In genomic region chr14:15795698-15796097, GRCm38 (mm10) we compare ENCODE assay signal across 20 mouse cellular contexts.
DNase-seq lines count a peak whose midpoint lies in the region; ATAC-seq and TF ChIP-seq lines count a peak whose summit lies in the region.
"Had no signal": no experiment of that assay in that cellular context is flagged by ENCODE, and none has a peak within 500 bp of the region (broad histone marks: within the 10 kb centered on the region; RNA-seq: fewer than 3 reads in every experiment).

No protein-coding gene starts in this region.

- H3K9ac ChIP-seq in CH12.LX (ENCODE audit: insufficient read depth, low read depth) = no peak overlapping the region
- no peak overlapping the region for H3K9ac ChIP-seq in forebrain, embryonic 14.5 days (ENCODE audit: low read length)
- H3K9ac ChIP-seq: embryonic facial prominence, embryonic 13.5 days; embryonic facial prominence, embryonic 15.5 days; forebrain, embryonic 13.5 days had no signal

- peaks cover 0 to 25% of the 10 kb centered on the region in 2 experiments; a peak in 2 of 4 replicates for H3K4me1 ChIP-seq in CH12.LX (ENCODE audit: control insufficient read depth in 1 of 2, insufficient read depth in 2 of 2)
- H3K4me1 ChIP-seq in forebrain, embryonic 14.5 days (ENCODE audit: control insufficient read depth, insufficient read depth, low read length) = no peaks in the 10 kb centered on the region
- H3K4me1 ChIP-seq in forebrain, embryonic 10.5 days = no peaks in the 10 kb centered on the region
- H3K4me1 ChIP-seq: embryonic facial prominence, embryonic 13.5 days; embryonic facial prominence, embryonic 15.5 days; forebrain, embryonic 13.5 days had no signal

- ATAC-seq in forebrain, embryonic 14.5 days = no peak
- ATAC-seq: forebrain, embryonic 13.5 days; forebrain, embryonic 16.5 days had no signal

- no peak overlapping the region for H3K4me3 ChIP-seq in CH12.LX (replicated peaks in 1 of 3; ENCODE audit: low read depth in 2 of 3, low read length in 2 of 3, poor library complexity in 1 of 3)
- H3K4me3 ChIP-seq in forebrain, embryonic 14.5 days (ENCODE audit: low read depth, low read length) = no peak overlapping the region
- no peak overlapping the region for H3K4me3 ChIP-seq in forebrain, embryonic 10.5 days
- H3K4me3 ChIP-seq: embryonic facial prominence, embryonic 13.5 days; embryonic facial prominence, embryonic 15.5 days; erythroblast, embryonic 14.5 days; forebrain, embryonic 13.5 days had no signal

- no peaks in the 10 kb centered on the region for H3K9me3 ChIP-seq in CH12.LX (replicated peaks; ENCODE audit: low read length)
- no peaks in the 10 kb centered on the region for H3K9me3 ChIP-seq in forebrain, embryonic 14.5 days (replicated peaks; ENCODE audit: control insufficient read depth, low read length)
- H3K9me3 ChIP-seq in forebrain, embryonic 10.5 days = no peaks in the 10 kb centered on the region
- H3K9me3 ChIP-seq: embryonic facial prominence, embryonic 13.5 days; embryonic facial prominence, embryonic 15.5 days; forebrain, embryonic 13.5 days had no signal

- in situ Hi-C loops in CH12.LX (cut with MboI; ENCODE audit: low pct_ligation_motif_present, low pct_unique_long_range_greater_than_20kb, low sequenced_read_pairs) = no loop called here

- dilution Hi-C loops in CH12.LX (cut with MboI; ENCODE audit: extremely low pct_ligation_motif_present, extremely low pct_unique_long_range_greater_than_20kb, low sequenced_read_pairs) = no loop called here

- no peak for TF ChIP-seq EP300 in CH12.LX (IDR thresholded peaks at IDR 0.05; ENCODE audit: low read length)

- TF ChIP-seq POLR2A in CH12.LX (IDR thresholded peaks at IDR 0.05; ENCODE audit: low read depth, low read length) = no peak

- H3K27me3 ChIP-seq in CH12.LX (replicated peaks) = no peaks in the 10 kb centered on the region
- H3K27me3 ChIP-seq in forebrain, embryonic 14.5 days (replicated peaks; ENCODE audit: control insufficient read depth, insufficient read depth, low read length) = no peaks in the 10 kb centered on the region
- H3K27me3 ChIP-seq in forebrain, embryonic 10.5 days (ENCODE audit: poor library complexity, severe bottlenecking) = no peaks in the 10 kb centered on the region
- H3K27me3 ChIP-seq: embryonic facial prominence, embryonic 13.5 days; embryonic facial prominence, embryonic 15.5 days; forebrain, embryonic 13.5 days had no signal

- TF ChIP-seq CTCF in CH12.LX (conservative IDR thresholded peaks at IDR 0.05 in 1 of 2, IDR thresholded peaks at IDR 0.05 in 1 of 2; ENCODE audit: low read depth in 2 of 2, low read length in 2 of 2) = no peak

- H3K27ac ChIP-seq in CH12.LX (ENCODE audit: insufficient read depth, low read depth) = no peak overlapping the region
- no peak overlapping the region for H3K27ac ChIP-seq in forebrain, embryonic 14.5 days (ENCODE audit: low read depth, low read length)
- no peak overlapping the region for H3K27ac ChIP-seq in forebrain, embryonic 10.5 days
- H3K27ac ChIP-seq: embryonic facial prominence, embryonic 13.5 days; embryonic facial prominence, embryonic 15.5 days; forebrain, embryonic 13.5 days had no signal

- DNase-seq in B cell, adult 2 months = peak; percentile 7
- peak; percentile 50 for DNase-seq in CH12.LX (ENCODE audit: extremely low read depth)
- DNase-seq in forebrain, embryonic 14.5 days (ENCODE audit: low spot score) = no peak
- DNase-seq in forebrain, embryonic 10.5 days (ENCODE audit: extremely low spot score, low spot score) = no peak
- DNase-seq in neural tube, embryonic 10.5 days (ENCODE audit: extremely low spot score, low spot score) = no peak
- DNase-seq: adrenal gland, adult 2 months; adrenal gland, postnatal 10 days; adrenal gland, postnatal 25 days; cerebellum, adult 11 months; cerebellum, adult 18-20 months; cerebellum, adult 8-10 months; cerebellum, adult 9-11 months; cerebellum, postnatal 14 days; cerebellum, postnatal 36 days; embryo, embryonic 11 days had no signal

- TF ChIP-seq RAD21 in CH12.LX (IDR thresholded peaks at IDR 0.05; ENCODE audit: low read depth, low read length) = no peak

- no peaks in the 10 kb centered on the region for H3K79me2 ChIP-seq in CH12.LX (replicated peaks; ENCODE audit: control insufficient read depth, extremely low read depth, insufficient read depth, poor library complexity, severe bottlenecking)

- peak overlapping the region; percentile 50; the same call in 1 of the 2 replicates for H3K4me2 ChIP-seq in CH12.LX (ENCODE audit: insufficient read depth, low read depth, poor library complexity, severe bottlenecking)
- no peak overlapping the region for H3K4me2 ChIP-seq in forebrain, embryonic 14.5 days (ENCODE audit: low read length)
- H3K4me2 ChIP-seq: embryonic facial prominence, embryonic 13.5 days; embryonic facial prominence, embryonic 15.5 days; forebrain, embryonic 13.5 days had no signal

- WGBS in forebrain, embryonic 14.5 days = 73% methylated on average over 3 of the region's 3 CpGs
- 85% methylated on average over 3 of the region's 3 CpGs for WGBS in forebrain, embryonic 10.5 days

- H3K36me3 ChIP-seq in CH12.LX (replicated peaks in 1 of 2; ENCODE audit: control insufficient read depth in 1 of 2, insufficient read depth in 1 of 2, low read length in 1 of 2) = no peaks in the 10 kb centered on the region
- H3K36me3 ChIP-seq in forebrain, embryonic 14.5 days (ENCODE audit: control insufficient read depth, insufficient read depth, low read length) = no peaks in the 10 kb centered on the region
- no peaks in the 10 kb centered on the region for H3K36me3 ChIP-seq in forebrain, embryonic 10.5 days (replicated peaks)
- H3K36me3 ChIP-seq: embryonic facial prominence, embryonic 13.5 days; embryonic facial prominence, embryonic 15.5 days had no signal

TF ChIP-seq in CH12.LX, 34 proteins besides CTCF, POLR2A, EP300 and RAD21:
- TF ChIP-seq ZNF384 (IDR thresholded peaks at IDR 0.05; ENCODE audit: low read depth, low read length) (peak; percentile 77), IRF4 (IDR thresholded peaks at IDR 0.05; ENCODE audit: low read depth, low read length) (peak; percentile 25; the same call in 1 of the 2 replicates), SMC3 (IDR thresholded peaks at IDR 0.05; ENCODE audit: low read depth, low read length) (no peak)

Comparison
In these comparisons a context has a peak if more than half of its experiments do, and no peak if none do; other contexts are left out.
1. DNase-seq: peak in B cell, adult 2 months (2 of 2) and CH12.LX (single experiment); none in forebrain, embryonic 14.5 days (single experiment), forebrain, embryonic 10.5 days (single experiment) and neural tube, embryonic 10.5 days (single experiment).